Mouse (Mus musculus) liver, embryonic 14.5 days (tissue): Measurements from ENCODE around the gene Mrpl10.

ENCODE experiments used
- CTCF ChIP-seq: IDR thresholded peaks from 2 replicates; pipeline ENCODE4 v1.5.1; 2016; ENCODE audit warnings: antibody characterized with exemption, low read depth, control low read depth
- EP300 ChIP-seq: IDR thresholded peaks from 2 replicates; pipeline ENCODE4 v1.6.1; 2016; ENCODE audit warnings: antibody characterized with exemption, low read depth

GRCm38 (mm10) chr11:97094600-97094999 is 53.2 kb downstream of the Mrpl10 start:
- no peak for TF ChIP-seq CTCF
- no peak for TF ChIP-seq EP300
